Mouse (Mus musculus) CD4-positive, CD25-positive, alpha-beta regulatory T cell, adult 4 months (primary cell): Measurements from ENCODE around the gene Emilin3. TPM values are rescaled to one million over a fixed set of nuclear protein-coding genes. Genes with fewer than 3 reads are reported as not detected.
"Not testable (repeated sequence)": the region's sequence is repeated elsewhere in the genome, so short reads cannot be mapped to it uniquely, and the experiment has no call there.

Source experiments
- ATAC-seq: one replicate; pipeline ENCODE4 v1.8.0; 2017
- polyA plus RNA-seq, 2 experiments: library from polyadenylated mRNA; unstranded; fragments of 100-300 nt; shearing (Covaris generic); gene quantifications; one replicate each; pipeline ENCODE4 v1.2.1; 2017

Gene Emilin3
- polyA plus RNA-seq, result not detected

- no peak for ATAC-seq
Measured at GRCm38 (mm10) chr2:160912231-160912671, at the start of gene Emilin3. TSS of gene Emilin3 (minus strand) at chr2:160912328.

GRCm38 (mm10) chr2:160960956-160961646, 49.0 kb upstream of the Emilin3 start:
- ATAC-seq, result no peak

- no peak for ATAC-seq
Measured at GRCm38 (mm10) chr2:160959901-160960300, 47.8 kb upstream of the Emilin3 start.

GRCm38 (mm10) chr2:160958737-160959136, 46.6 kb upstream of the Emilin3 start:
- ATAC-seq, result no peak

GRCm38 (mm10) chr2:160957801-160958200, 45.7 kb upstream of the Emilin3 start:
- ATAC-seq, result not testable (repeated sequence)

GRCm38 (mm10) chr2:160957307-160957706, 45.2 kb upstream of the Emilin3 start:
- ATAC-seq, result not testable (repeated sequence)

GRCm38 (mm10) chr2:160955331-160955730, 43.2 kb upstream of the Emilin3 start:
- no peak for ATAC-seq

- no peak for ATAC-seq
Measured at GRCm38 (mm10) chr2:160954541-160954940, 42.4 kb upstream of the Emilin3 start.

- no peak for ATAC-seq
Measured at GRCm38 (mm10) chr2:160953131-160953873, 41.2 kb upstream of the Emilin3 start.

GRCm38 (mm10) chr2:160951595-160951994, 39.5 kb upstream of the Emilin3 start:
- ATAC-seq, result no peak

GRCm38 (mm10) chr2:160942443-160942842, 30.3 kb upstream of the Emilin3 start:
- ATAC-seq, result no peak

- ATAC-seq, result no peak
Measured at GRCm38 (mm10) chr2:160940930-160941709, 29.0 kb upstream of the Emilin3 start.

- no peak for ATAC-seq
Measured at GRCm38 (mm10) chr2:160934451-160934850, 22.3 kb upstream of the Emilin3 start.

- no peak for ATAC-seq
Measured at GRCm38 (mm10) chr2:160933890-160934289, 21.8 kb upstream of the Emilin3 start.

GRCm38 (mm10) chr2:160932981-160933380, 20.9 kb upstream of the Emilin3 start:
- no peak for ATAC-seq

- ATAC-seq, result no peak
Measured at GRCm38 (mm10) chr2:160932325-160932724, 20.2 kb upstream of the Emilin3 start.

GRCm38 (mm10) chr2:160931378-160931777, 19.2 kb upstream of the Emilin3 start:
- ATAC-seq, result no peak

- no peak for ATAC-seq
Measured at GRCm38 (mm10) chr2:160925203-160925602, 13.1 kb upstream of the Emilin3 start.

GRCm38 (mm10) chr2:160921285-160921684, 9.2 kb upstream of the Emilin3 start:
- ATAC-seq, result no peak

- no peak for ATAC-seq
Measured at GRCm38 (mm10) chr2:160918930-160919215, 6.7 kb upstream of the Emilin3 start.

- no peak for ATAC-seq
Measured at GRCm38 (mm10) chr2:160918154-160918929, 6.2 kb upstream of the Emilin3 start.

GRCm38 (mm10) chr2:160917313-160917712, 5.2 kb upstream of the Emilin3 start:
- no peak for ATAC-seq

- no peak for ATAC-seq
Measured at GRCm38 (mm10) chr2:160916714-160917113, 4.6 kb upstream of the Emilin3 start.
